Mouse (Mus musculus) spleen, embryonic (tissue): ENCODE measurements at regions not wholly inside any gene's neighbourhood (a gene's known extent, or its start where the extent isn't known, plus 50 kb on each side); places are given as distances from the start of the nearest gene placed in this dataset.

Source experiments
- CTCF ChIA-PET: fragments of 350-600 bp; sonication (Branson Sonifier 250); formaldehyde crosslinking; loops from one replicate; lab custom pipeline; 2022; lab: Charles Lee

- CTCF ChIA-PET = no interaction called here
Measured at GRCm38 (mm10) chr7:129918240-129919200, 326.9 kb downstream of the Wdr11 start.

GRCm38 (mm10) chr7:129922291-129922690 is 330.6 kb downstream of the Wdr11 start:
- CTCF ChIA-PET = no interaction called here

GRCm38 (mm10) chr7:129936731-129937130 is 345.1 kb downstream of the Wdr11 start:
- CTCF ChIA-PET = no interaction called here

GRCm38 (mm10) chr7:129937715-129938114 is 346.1 kb downstream of the Wdr11 start:
- CTCF ChIA-PET = no interaction called here

GRCm38 (mm10) chr7:129938141-129938540 is 346.5 kb downstream of the Wdr11 start:
- CTCF ChIA-PET = no interaction called here

DNA sequence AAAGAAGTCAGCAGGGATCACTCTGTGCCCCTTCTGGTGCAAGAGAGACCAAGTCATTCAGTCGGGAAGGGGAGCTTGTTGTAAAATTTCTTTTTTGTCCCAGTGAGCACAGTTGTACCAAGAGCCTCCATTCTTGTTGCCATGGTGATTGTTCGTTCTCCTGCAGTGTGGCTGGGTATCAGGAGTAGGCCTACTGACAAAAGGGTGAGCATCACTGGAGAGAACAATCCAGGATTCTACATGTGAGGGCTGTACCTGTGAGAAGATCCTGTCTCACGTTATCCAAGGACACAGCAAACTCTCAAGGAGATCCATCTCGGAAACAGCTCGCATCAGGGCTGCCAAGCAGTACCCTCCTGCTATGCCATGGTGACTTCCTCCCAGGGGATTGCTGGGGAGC is 347.6 kb downstream of the Wdr11 start:
- CTCF ChIA-PET = no interaction called here

GRCm38 (mm10) chr7:129941311-129942029 is 349.8 kb downstream of the Wdr11 start:
- CTCF ChIA-PET = no interaction called here

GRCm38 (mm10) chr7:129948613-129949110 is 357.0 kb downstream of the Wdr11 start:
- CTCF ChIA-PET = interaction anchor here (0.6 kb wide), 1 partner anchor 152 kb away, joined by 3 read pairs; no protein-coding TSS in a partner anchor

DNA sequence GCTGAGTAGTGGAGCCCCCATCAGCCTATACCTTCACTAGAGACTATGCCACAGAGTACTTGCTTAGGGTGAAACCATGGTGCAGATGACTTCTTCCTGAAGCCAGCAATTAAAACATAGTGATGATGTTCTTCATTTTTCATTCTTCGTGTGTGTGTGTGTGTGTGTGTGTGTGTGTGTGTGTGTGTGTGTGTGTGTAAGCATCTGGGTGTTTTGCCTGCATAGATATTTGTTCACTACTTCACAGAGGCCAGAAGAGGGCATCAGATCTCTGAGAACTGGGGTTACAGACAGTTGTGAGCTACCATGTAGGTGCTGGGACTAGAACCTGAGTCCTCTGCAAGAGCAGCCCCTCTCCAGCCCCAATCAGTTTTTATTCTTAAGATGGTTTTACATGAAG is 358.8 kb downstream of the Wdr11 start:
- CTCF ChIA-PET = interaction anchor here (0.6 kb wide), 1 partner anchor 1097 kb away, joined by 4 read pairs; no protein-coding TSS in a partner anchor

DNA sequence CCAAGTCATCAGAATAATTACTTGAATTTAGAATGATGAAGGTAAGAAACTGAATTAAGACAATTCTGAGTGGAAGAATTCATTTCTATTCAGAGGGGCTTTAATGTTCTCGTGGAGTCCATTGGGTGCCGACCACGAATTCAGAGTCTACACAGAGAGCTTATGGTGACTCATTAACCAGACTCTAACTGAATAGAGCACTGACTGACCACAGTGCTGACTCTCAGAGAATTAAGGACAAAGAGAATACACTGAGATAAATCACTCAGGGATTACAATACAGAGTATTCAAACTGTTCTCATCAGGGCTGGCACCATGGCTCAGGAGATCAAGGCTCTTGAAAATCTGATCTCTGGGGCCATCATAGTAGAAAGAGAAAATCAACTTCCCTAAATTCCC is 366.7 kb downstream of the Wdr11 start:
- CTCF ChIA-PET = no interaction called here

DNA sequence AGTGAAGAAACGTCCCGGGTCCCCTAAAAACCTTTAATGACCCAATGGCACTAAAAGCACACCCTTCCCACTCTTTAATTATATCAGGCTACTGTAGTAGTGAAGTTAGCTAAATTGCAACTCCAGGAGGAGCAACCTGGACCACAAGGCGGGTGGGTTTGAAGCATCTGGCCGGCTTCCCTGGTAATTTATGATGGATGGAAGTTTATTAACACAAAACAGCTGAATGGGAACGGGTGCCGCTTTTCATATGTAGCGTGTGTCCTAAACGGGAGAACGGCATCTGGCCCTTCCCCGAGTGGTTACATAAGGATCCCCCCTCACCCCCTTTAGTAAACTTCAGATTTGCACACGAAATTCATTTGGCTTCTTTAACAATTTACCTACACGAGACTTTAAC is 370.9 kb downstream of the Wdr11 start:
- CTCF ChIA-PET = no interaction called here

- CTCF ChIA-PET = no interaction called here
Measured at GRCm38 (mm10) chr7:129964192-129964591, 372.5 kb downstream of the Wdr11 start.

DNA sequence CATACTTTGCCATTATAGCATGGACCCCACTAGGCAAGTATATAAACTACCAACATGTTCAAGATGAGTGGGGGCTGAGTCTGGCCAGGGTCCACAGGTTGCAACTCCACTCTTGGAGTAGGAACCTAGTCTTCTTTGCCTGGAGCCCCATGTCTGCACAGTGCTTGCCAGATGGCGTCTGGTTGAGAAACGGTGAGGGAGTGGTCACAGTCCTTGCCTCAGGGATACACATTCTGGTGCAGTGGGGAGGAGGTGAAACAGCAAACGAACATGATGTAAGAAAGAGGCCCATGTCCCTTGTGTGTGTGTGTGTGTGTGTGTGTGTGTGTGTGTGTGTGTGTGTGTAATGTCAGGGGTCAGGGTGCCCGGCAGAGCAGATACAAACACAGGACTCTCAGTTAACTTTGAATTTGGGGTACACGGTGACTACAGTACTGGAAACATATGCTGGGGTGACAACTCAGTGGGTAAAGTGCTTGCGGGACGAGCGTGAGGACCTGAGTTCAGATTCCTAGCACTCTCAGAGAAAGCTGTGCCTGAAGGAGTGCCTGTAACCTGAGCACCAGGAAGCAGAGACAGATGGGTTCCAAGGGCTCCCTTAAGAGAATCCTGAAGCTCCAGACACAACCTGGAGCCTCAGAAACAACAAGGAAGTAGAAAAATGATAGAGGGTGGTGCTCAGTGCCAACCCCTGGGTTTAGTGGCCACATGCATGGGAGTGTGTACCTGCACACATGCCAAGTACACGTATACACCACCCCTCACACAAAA is 373.8 kb downstream of the Wdr11 start:
- CTCF ChIA-PET = no interaction called here

DNA sequence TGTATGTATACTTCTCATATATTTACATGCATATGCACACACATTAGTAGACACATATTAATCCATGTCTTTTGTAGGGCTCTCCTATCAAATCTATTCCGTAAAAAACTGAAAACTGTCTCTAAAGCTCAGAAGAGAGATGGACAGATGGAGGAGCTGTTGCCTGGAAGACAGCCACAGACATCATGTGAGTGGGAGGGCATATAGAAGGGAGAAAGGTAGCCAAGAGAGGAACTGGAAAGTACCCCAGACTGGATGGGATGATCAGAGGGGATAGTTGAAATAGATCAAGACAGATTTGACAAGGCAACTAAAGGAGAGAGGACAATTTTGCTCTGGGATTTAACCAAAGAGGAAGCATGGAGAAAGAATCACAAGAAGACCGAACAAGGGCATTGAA is 375.1 kb downstream of the Wdr11 start:
- CTCF ChIA-PET = no interaction called here

- CTCF ChIA-PET = no interaction called here
Measured at GRCm38 (mm10) chr7:129970201-129970600, 378.5 kb downstream of the Wdr11 start.

GRCm38 (mm10) chr7:129974206-129974605 is 382.5 kb downstream of the Wdr11 start:
- CTCF ChIA-PET = no interaction called here

DNA sequence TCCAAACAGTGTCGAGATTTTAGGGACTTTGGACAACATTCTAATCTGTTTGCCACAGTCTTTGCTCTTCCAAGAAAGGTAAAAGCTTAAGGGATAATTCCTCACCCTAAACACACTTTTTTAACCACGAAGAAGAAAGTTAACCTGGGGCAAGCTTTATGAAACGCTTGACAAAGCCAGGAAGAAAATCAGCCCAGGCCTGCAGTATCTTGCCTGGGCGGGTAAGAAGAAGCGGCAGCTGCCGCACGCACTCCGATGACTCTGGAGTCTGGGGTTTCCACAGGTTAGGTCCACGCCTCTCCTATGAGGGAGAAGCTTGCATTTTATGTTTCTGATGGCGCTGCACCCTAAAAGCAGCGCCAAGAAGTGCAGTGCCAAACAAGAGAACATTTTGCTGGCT is 383.2 kb downstream of the Wdr11 start:
- CTCF ChIA-PET = no interaction called here

DNA sequence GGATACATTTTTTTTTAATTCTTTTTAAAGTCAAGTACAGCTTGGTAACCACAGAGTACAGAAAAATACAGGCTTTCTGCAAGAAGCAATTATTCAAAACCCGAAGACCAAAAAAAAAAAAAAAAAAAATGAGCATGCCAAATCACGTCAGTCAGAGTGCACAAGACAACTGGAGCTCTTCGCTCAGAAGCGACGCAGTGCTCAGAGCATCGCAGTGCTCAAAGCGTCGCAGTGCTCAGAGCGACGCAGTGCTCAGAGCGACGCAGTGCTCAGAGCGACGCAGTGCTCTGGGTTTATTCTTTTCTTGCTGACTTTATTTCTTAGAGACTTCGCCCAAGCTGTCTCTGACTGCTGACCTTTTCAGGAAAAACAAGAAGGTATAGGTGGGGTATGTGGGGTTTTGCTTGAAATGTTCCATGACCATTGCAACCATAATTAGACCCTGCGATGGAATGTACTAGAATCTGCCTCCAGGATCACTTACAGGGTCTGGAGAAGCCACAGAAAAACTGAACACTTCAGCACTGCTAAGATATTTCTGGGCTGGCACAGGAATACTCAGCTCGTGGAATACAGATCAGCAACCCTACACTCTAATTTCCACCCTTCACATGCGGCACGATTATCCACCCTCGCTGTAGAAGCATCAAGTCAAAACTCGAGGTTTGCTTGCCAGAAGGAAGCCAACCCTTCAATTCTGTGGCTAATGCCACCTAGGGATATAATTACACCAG is 384.3 kb downstream of the Wdr11 start:
- CTCF ChIA-PET = interaction anchor here (0.6 kb wide), 1 partner anchor 29 kb away, joined by 3 read pairs; no protein-coding TSS in a partner anchor

DNA sequence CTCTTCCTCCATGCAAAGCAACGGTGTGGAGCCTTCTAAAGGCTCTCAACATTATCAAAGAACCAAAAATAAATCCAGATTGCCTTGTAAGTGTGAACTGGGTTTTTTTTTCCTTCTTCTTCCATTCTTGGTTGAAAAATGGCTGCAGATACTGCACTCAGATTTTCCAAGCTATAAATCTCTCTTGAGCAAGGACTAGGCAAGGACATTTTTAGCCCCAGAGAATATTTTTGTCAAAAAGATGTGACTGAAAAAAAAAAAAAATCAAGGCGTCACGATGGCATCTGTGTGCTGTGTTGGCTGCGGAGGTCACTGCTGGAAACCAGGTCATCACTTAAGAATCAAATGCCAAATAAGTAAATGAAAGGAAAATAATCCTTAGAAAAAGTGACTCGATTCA is 386.9 kb downstream of the Wdr11 start:
- CTCF ChIA-PET = no interaction called here

DNA sequence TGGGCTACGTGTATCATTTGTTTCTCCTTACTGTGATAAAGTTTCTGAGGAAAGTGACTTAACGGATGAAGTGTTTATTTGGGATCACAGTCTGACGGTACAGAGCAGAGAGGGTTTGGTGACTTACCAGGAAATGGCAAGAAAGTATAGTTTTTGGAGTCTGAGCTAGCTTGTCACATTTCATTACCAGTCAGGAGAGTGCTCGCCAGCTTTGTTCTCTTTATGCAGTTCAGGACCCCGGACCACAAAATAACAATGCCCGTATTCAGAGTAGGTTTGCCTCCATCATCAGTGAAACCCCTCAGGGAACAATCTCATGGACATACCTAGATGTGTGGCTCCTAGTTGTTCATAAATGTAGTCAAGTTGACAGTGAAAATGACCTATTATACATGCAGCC is 387.7 kb downstream of the Wdr11 start:
- CTCF ChIA-PET = no interaction called here

DNA sequence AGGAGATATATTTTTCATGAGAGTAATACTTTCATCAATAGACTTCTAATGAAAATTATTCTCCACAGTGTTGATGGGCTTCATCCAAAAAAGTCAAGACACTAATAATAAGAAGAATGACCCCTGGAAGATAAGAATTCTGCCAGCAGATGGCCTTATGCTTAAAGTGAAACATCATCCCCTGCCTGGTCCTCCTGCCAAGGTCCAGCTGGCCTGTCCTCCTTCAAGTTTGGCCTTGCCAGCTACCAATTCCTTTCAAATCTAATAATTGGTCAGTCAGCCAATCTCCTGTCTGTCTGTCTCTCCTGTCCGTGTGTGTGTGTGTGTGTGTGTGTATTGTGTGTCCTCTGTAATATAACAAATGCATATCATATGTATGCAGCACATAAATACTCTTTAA is 388.8 kb downstream of the Wdr11 start:
- CTCF ChIA-PET = interaction anchor here (0.7 kb wide), 1 partner anchor 332 kb away, joined by 6 read pairs; no protein-coding TSS in a partner anchor
